Mouse (Mus musculus) stomach, embryonic 16.5 days (tissue): ENCODE results near the gene Iapp. TPM values are rescaled to one million over a fixed set of nuclear protein-coding genes. Genes with fewer than 3 reads are reported as not detected.

Experiments used
- polyA plus RNA-seq: library from polyadenylated mRNA; unstranded; fragments of >200 nt; fragmentation: Nextera tagmentation; extraction: Ambion mirVana; gene quantifications from 2 replicates; pipeline ENCODE4 v1.2.1, GENCODE M21; 2015

Gene Iapp
- polyA plus RNA-seq, 1 experiment from 2014 or later = 72.9 TPM

Other genes starting within 250 kb of the Iapp start
- gene Slco1a6, start 89.9 kb upstream of the Iapp start, polyA plus RNA-seq = not detected in 2 replicates
- gene Slco1a5, start 24.6 kb downstream of the Iapp start, polyA plus RNA-seq = 0.08 and 0.25 TPM in 2 replicates
- 18.5 and 19.0 TPM in 2 replicates for gene Pyroxd1, start 47.2 kb downstream of the Iapp start, polyA plus RNA-seq
- 22.8 and 25.9 TPM in 2 replicates for gene Recql, start 88.7 kb downstream of the Iapp start, polyA plus RNA-seq
- gene Golt1b, start 88.8 kb downstream of the Iapp start, polyA plus RNA-seq = 84.8 and 91.8 TPM in 2 replicates
- 0.41 and 0.67 TPM in 2 replicates for gene Spx, start 115.0 kb downstream of the Iapp start, polyA plus RNA-seq
- 2.7 and 3.4 TPM in 2 replicates for gene Gys2, start 174.7 kb downstream of the Iapp start, polyA plus RNA-seq
- 156 and 159 TPM in 2 replicates for gene Ldhb, start 209.5 kb downstream of the Iapp start, polyA plus RNA-seq